Mouse (Mus musculus) CH12.LX (cell line): Measurements from ENCODE around the gene Ldb2. TPM values are rescaled to one million over a fixed set of nuclear protein-coding genes. Genes with fewer than 3 reads are reported as not detected.

Experiments
- DNase-seq: peaks from one replicate; pipeline ENCODE4 v3.0.0-alpha.2; 2013; ENCODE audit errors: extremely low read depth
- H3K27ac ChIP-seq: 2 replicates; pipeline ENCODE4 v1.5.1; 2012; ENCODE audit warnings: low read depth, mild to moderate bottlenecking, control low read depth, moderate library complexity; ENCODE audit not compliant: insufficient read depth
- H3K27me3 ChIP-seq: replicated peaks from 2 replicates; pipeline ENCODE3; 2012; ENCODE audit warnings: inconsistent platforms
- H3K36me3 ChIP-seq, 2 experiments: replicated peaks in 1 of 2; 2 replicates each; pipeline versions ENCODE3 to v1.6.1; 2012; ENCODE audit warnings: inconsistent platforms in 1 of 2, low read length in 1 of 2, mild to moderate bottlenecking in 1 of 2, mixed read lengths in 1 of 2, moderate library complexity in 1 of 2; ENCODE audit not compliant: control insufficient read depth in 1 of 2, insufficient read depth in 1 of 2
- H3K4me1 ChIP-seq, 2 experiments: 2 replicates each; pipeline ENCODE4 v1.6.1; 2012; ENCODE audit warnings: inconsistent platforms in 1 of 2, moderate library complexity in 1 of 2; ENCODE audit not compliant: insufficient read depth in 2 of 2, control insufficient read depth in 1 of 2
- H3K4me2 ChIP-seq: 2 replicates; pipeline ENCODE4 v1.6.1; 2012; ENCODE audit warnings: low read depth, mild to moderate bottlenecking, control low read depth; ENCODE audit not compliant: poor library complexity, insufficient read depth, severe bottlenecking
- H3K4me3 ChIP-seq, 3 experiments: fragments of 150-350 bp in 1 of 3; sonication (generic) in 1 of 3; replicated peaks in 1 of 3; 2 replicates each; pipeline versions ENCODE3 to v1.5.1; 2011 to 2012; ENCODE audit warnings: low read depth in 2 of 3, low read length in 2 of 3, mild to moderate bottlenecking in 2 of 3, moderate library complexity in 2 of 3, control low read depth in 1 of 3, improper control_type of control experiment in 1 of 3, inconsistent platforms in 1 of 3, mixed read lengths in 1 of 3; ENCODE audit not compliant: poor library complexity in 1 of 3
- H3K79me2 ChIP-seq: replicated peaks from 2 replicates; pipeline ENCODE4 v1.6.1; 2012; ENCODE audit warnings: mild to moderate bottlenecking, moderate library complexity; ENCODE audit not compliant: control insufficient read depth, poor library complexity, insufficient read depth, severe bottlenecking; ENCODE audit errors: extremely low read depth
- H3K9ac ChIP-seq: 2 replicates; pipeline ENCODE4 v1.6.1; 2012; ENCODE audit warnings: low read depth, mild to moderate bottlenecking, control low read depth, moderate library complexity; ENCODE audit not compliant: insufficient read depth
- H3K9me3 ChIP-seq: replicated peaks from 2 replicates; pipeline ENCODE3; 2012; ENCODE audit warnings: low read length, inconsistent platforms, mixed read lengths
- CHD1 ChIP-seq: IDR thresholded peaks from 2 replicates; pipeline ENCODE4 v1.6.1; 2012; ENCODE audit warnings: low read depth, low read length, improper control_type of control experiment, inconsistent platforms
- CHD2 ChIP-seq: IDR thresholded peaks from 2 replicates; pipeline ENCODE4 v1.6.1; 2011; ENCODE audit warnings: low read length, improper control_type of control experiment
- CTCF ChIP-seq, 2 experiments: IDR thresholded peaks in 1 of 2; conservative IDR thresholded peaks in 1 of 2; 2 replicates each; pipeline ENCODE4 v1.5.1; 2011 to 2012; ENCODE audit warnings: low read depth in 2 of 2, low read length in 2 of 2, improper control_type of control experiment in 1 of 2, inconsistent platforms in 1 of 2, mild to moderate bottlenecking in 1 of 2, moderate library complexity in 1 of 2
- ELF1 ChIP-seq: IDR thresholded peaks from 2 replicates; pipeline ENCODE4 v1.6.1; 2014; ENCODE audit warnings: low read depth, mild to moderate bottlenecking, inconsistent platforms, low read length, improper control_type of control experiment
- EP300 ChIP-seq: IDR thresholded peaks from 2 replicates; pipeline ENCODE4 v1.6.1; 2011; ENCODE audit warnings: low read length, improper control_type of control experiment
- ETS1 ChIP-seq: conservative IDR thresholded peaks from 2 replicates; pipeline ENCODE4 v1.6.1; 2012; ENCODE audit warnings: low read depth, mild to moderate bottlenecking, inconsistent platforms, low read length, improper control_type of control experiment, moderate library complexity
- GABPA ChIP-seq: IDR thresholded peaks from 2 replicates; pipeline ENCODE4 v1.6.1; 2012; ENCODE audit warnings: low read depth, low read length, improper control_type of control experiment, inconsistent platforms; ENCODE audit not compliant: insufficient replicate concordance
- IRF4 ChIP-seq: IDR thresholded peaks from 2 replicates; pipeline ENCODE4 v1.6.1; 2014; ENCODE audit warnings: low read depth, mild to moderate bottlenecking, inconsistent platforms, low read length, improper control_type of control experiment
- JUN ChIP-seq: IDR thresholded peaks from 2 replicates; pipeline ENCODE4 v1.6.1; 2011; ENCODE audit warnings: low read depth, mild to moderate bottlenecking, low read length, improper control_type of control experiment, moderate library complexity; ENCODE audit not compliant: insufficient read depth
- JUND ChIP-seq: conservative IDR thresholded peaks from 2 replicates; pipeline ENCODE4 v1.6.1; 2011; ENCODE audit warnings: low read depth, low read length, improper control_type of control experiment
- KAT2A ChIP-seq: IDR thresholded peaks from 2 replicates; pipeline ENCODE4 v1.6.1; 2012; ENCODE audit warnings: low read length, improper control_type of control experiment, inconsistent platforms; ENCODE audit not compliant: insufficient replicate concordance
- MAFK ChIP-seq: IDR thresholded peaks from 2 replicates; pipeline ENCODE4 v1.6.1; 2011; ENCODE audit warnings: low read length, improper control_type of control experiment; ENCODE audit not compliant: insufficient replicate concordance
- MAX ChIP-seq: IDR thresholded peaks from 2 replicates; pipeline ENCODE4 v1.6.1; 2011; ENCODE audit warnings: low read length, improper control_type of control experiment
- MAZ ChIP-seq: IDR thresholded peaks from 2 replicates; pipeline ENCODE4 v1.6.1; 2012; ENCODE audit warnings: low read depth, mild to moderate bottlenecking, inconsistent platforms, low read length, improper control_type of control experiment, moderate library complexity
- MXI1 ChIP-seq: IDR thresholded peaks from 2 replicates; pipeline ENCODE4 v1.6.1; 2011; ENCODE audit warnings: mild to moderate bottlenecking, low read depth, low read length, improper control_type of control experiment
- MYC ChIP-seq: IDR thresholded peaks from 2 replicates; pipeline ENCODE4 v1.6.1; 2011; ENCODE audit warnings: low read depth, mild to moderate bottlenecking, improper control_type of control experiment, low read length
- NELFE ChIP-seq: IDR thresholded peaks from 2 replicates; pipeline ENCODE4 v1.6.1; 2011; ENCODE audit warnings: low read depth, low read length, improper control_type of control experiment
- NRF1 ChIP-seq: IDR thresholded peaks from 2 replicates; pipeline ENCODE4 v1.6.1; 2014; ENCODE audit warnings: low read depth, mild to moderate bottlenecking, inconsistent platforms, low read length, improper control_type of control experiment, moderate library complexity
- POLR2A ChIP-seq: IDR thresholded peaks from 2 replicates; pipeline ENCODE4 v1.6.1; 2011; ENCODE audit warnings: low read depth, mild to moderate bottlenecking, improper control_type of control experiment, low read length
- POLR2AphosphoS2 ChIP-seq: IDR thresholded peaks from 2 replicates; pipeline ENCODE4 v1.6.1; 2011; ENCODE audit warnings: low read depth, low read length, improper control_type of control experiment
- RAD21 ChIP-seq: IDR thresholded peaks from 2 replicates; pipeline ENCODE4 v1.6.1; 2011; ENCODE audit warnings: low read depth, mild to moderate bottlenecking, low read length, improper control_type of control experiment, moderate library complexity
- RCOR1 ChIP-seq: conservative IDR thresholded peaks from 2 replicates; pipeline ENCODE4 v1.6.1; 2012; ENCODE audit warnings: low read depth, mild to moderate bottlenecking, inconsistent platforms, low read length, improper control_type of control experiment
- SIN3A ChIP-seq: IDR thresholded peaks from 2 replicates; pipeline ENCODE4 v1.6.1; 2012; ENCODE audit warnings: low read length, improper control_type of control experiment, inconsistent platforms
- SMC3 ChIP-seq: IDR thresholded peaks from 2 replicates; pipeline ENCODE4 v1.6.1; 2011; ENCODE audit warnings: low read depth, low read length, improper control_type of control experiment
- TBP ChIP-seq: conservative IDR thresholded peaks from 2 replicates; pipeline ENCODE4 v1.6.1; 2011; ENCODE audit warnings: low read depth, low read length, improper control_type of control experiment
- TCF12 ChIP-seq: IDR thresholded peaks from 2 replicates; pipeline ENCODE4 v1.6.1; 2014; ENCODE audit warnings: low read depth, mild to moderate bottlenecking, inconsistent platforms, low read length, improper control_type of control experiment
- USF2 ChIP-seq: conservative IDR thresholded peaks from 2 replicates; pipeline ENCODE4 v1.6.1; 2011; ENCODE audit warnings: low read depth, low read length, improper control_type of control experiment
- ZNF384 ChIP-seq: IDR thresholded peaks from 2 replicates; pipeline ENCODE4 v1.6.1; 2012; ENCODE audit warnings: low read depth, low read length, improper control_type of control experiment, inconsistent platforms
- dilution Hi-C: fragments of 300-500 bp; cut with MboI; formaldehyde crosslinking; loops from 2 replicates; pipeline ENCODE4 v1.14.3; 2020; ENCODE audit warnings: low sequenced_read_pairs; ENCODE audit not compliant: extremely low pct_unique_long_range_greater_than_20kb, extremely low pct_ligation_motif_present
- in situ Hi-C: fragments of 300-500 bp; cut with MboI; formaldehyde crosslinking; loops from 3 replicates; pipeline ENCODE4 v1.14.3; 2019; ENCODE audit warnings: low sequenced_read_pairs, low pct_ligation_motif_present, low pct_unique_long_range_greater_than_20kb, mixed read lengths
- polyA plus RNA-seq: library from polyadenylated mRNA; unstranded; fragments of >175 nt; gene quantifications from 2 replicates; pipeline ENCODE4 v1.2.1, GENCODE M21; 2012; ENCODE audit warnings: low read depth; ENCODE audit not compliant: insufficient read length
- total RNA-seq, 2 experiments: library from RNA; depleted of rRNA; stranded (reverse); fragments of 300-350 nt in 1 of 2; fragments of >200 nt in 1 of 2; gene quantifications; 2 replicates each; pipeline ENCODE4 v1.2.3; 2012 to 2014

The Ldb2 gene
- total and polyA plus RNA-seq, 3 experiments = not detected

DNA sequence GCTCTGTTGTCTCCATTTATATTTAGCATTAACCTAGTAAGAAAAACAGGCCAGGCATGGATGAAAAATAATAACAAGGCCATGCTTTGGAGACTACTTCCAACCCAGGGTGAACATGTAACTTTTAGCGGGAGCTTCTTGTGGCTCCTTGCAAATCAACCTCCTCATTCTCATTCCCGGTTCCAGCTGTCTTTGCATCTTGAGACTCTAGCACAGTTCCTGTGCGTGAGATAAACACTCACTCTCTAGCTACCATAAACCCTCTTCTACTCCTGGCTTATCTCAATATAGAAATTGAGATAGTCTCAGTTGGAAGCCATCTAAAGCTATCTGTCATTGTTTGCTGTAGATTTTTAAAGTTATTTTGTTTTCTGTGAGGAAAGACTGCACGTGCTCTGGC is 20.1 kb downstream of the Ldb2 start:
- dilution Hi-C loops = no loop called here
- TF ChIP-seq MAZ = no peak
- TF ChIP-seq USF2 = no peak
- TF ChIP-seq SMC3 = no peak
- TF ChIP-seq NELFE = no peak
- TF ChIP-seq MXI1 = no peak
- TF ChIP-seq MAFK = no peak
- no peak for TF ChIP-seq TCF12
- TF ChIP-seq EP300 = no peak
- no peak for TF ChIP-seq MYC
- no peak for TF ChIP-seq ZNF384
- TF ChIP-seq NRF1 = no peak
- TF ChIP-seq TBP = no peak
- TF ChIP-seq CHD1 = no peak
- no peak for TF ChIP-seq POLR2AphosphoS2
- TF ChIP-seq ETS1 = no peak
- TF ChIP-seq POLR2A = no peak
- TF ChIP-seq RAD21 = no peak
- no peak for TF ChIP-seq RCOR1
- TF ChIP-seq, all 38 proteins: peak for 0
- Histone ChIP-seq H3K4me1 (no peaks in the 10 kb centered on the region), H3K4me3 (no peak overlapping the region), H3K27ac (no peak overlapping the region), H3K27me3 (no peaks in the 10 kb centered on the region), H3K9me3 (no peaks in the 10 kb centered on the region), H3K4me2 (no peak overlapping the region), H3K9ac (no peak overlapping the region), H3K36me3 (no peaks in the 10 kb centered on the region), H3K79me2 (no peaks in the 10 kb centered on the region)
- in situ Hi-C loops = no loop called here
- no peak for DNase-seq

DNA sequence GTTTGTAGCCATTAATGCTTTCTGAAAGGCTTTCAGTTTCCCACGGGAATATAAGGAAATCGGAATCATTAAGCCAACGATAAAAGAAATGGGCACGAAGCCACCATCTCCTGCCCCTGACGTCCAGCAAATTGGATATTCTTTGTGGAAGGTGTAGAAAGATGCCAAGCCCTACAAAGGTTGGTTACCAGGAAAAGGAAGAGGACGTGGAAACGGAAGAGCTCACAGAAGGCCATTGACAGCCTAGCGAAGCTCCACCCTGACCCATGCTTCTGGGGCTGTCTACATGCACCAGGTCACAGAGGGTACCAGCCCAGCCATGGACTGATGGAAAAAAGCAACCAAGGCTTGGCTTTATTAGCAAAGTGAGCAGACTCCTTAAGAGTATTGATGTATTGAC is 31.0 kb downstream of the Ldb2 start:
- H3K27ac ChIP-seq = no peak overlapping the region
- no peak for DNase-seq
- in situ Hi-C loops = no loop called here
- H3K27me3 ChIP-seq = no peaks in the 10 kb centered on the region
- no peaks in the 10 kb centered on the region for H3K79me2 ChIP-seq
- no peak overlapping the region for H3K4me2 ChIP-seq
- H3K9ac ChIP-seq = no peak overlapping the region
- no peak overlapping the region for H3K4me3 ChIP-seq
- no peaks in the 10 kb centered on the region for H3K36me3 ChIP-seq
- no peaks in the 10 kb centered on the region for H3K9me3 ChIP-seq
- no peaks in the 10 kb centered on the region for H3K4me1 ChIP-seq
- dilution Hi-C loops = no loop called here
- TF ChIP-seq MXI1 = no peak
- no peak for TF ChIP-seq JUND
- TF ChIP-seq NELFE = no peak
- TF ChIP-seq CHD1 = no peak
- no peak for TF ChIP-seq SIN3A
- TF ChIP-seq MAX = no peak
- TF ChIP-seq USF2 = no peak
- no peak for TF ChIP-seq ELF1
- no peak for TF ChIP-seq POLR2AphosphoS2
- TF ChIP-seq JUN = no peak
- TF ChIP-seq GABPA = no peak
- no peak for TF ChIP-seq CHD2
- TF ChIP-seq MAFK = no peak
- TF ChIP-seq SMC3 = no peak
- TF ChIP-seq IRF4 = no peak
- no peak for TF ChIP-seq KAT2A
- TF ChIP-seq CTCF (conservative IDR thresholded peaks at IDR 0.05 in 1 of 2, IDR thresholded peaks at IDR 0.05 in 1 of 2; ENCODE audit: low read depth in 2 of 2, low read length in 2 of 2) = no peak
